Mouse (Mus musculus) intestine, embryonic 14.5 days (tissue): Measurements from ENCODE around the gene Ctse. TPM values are rescaled to one million over a fixed set of nuclear protein-coding genes. Genes with fewer than 3 reads are reported as not detected.

ENCODE experiments used
- ATAC-seq: fragments of 200-750 bp; cut with Nextera tagmentation; replicated peaks from 2 replicates; pipeline ENCODE4 v1.8.0; 2017; ENCODE audit warnings: low read depth, moderate number of reproducible peaks, moderate TSS enrichment, moderate library complexity; ENCODE audit not compliant: low FRiP score, low TSS enrichment
- DNase-seq: peaks from one replicate; pipeline ENCODE4 v3.0.0-alpha.2; 2018; ENCODE audit warnings: low spot score
- H3K27ac ChIP-seq: fragments of 300-500 bp; sonication (generic); 2 replicates; pipeline ENCODE4 v1.5.1; 2014; ENCODE audit warnings: low read depth, mild to moderate bottlenecking, control low read depth
- H3K27me3 ChIP-seq: fragments of 300-500 bp; sonication (generic); replicated peaks from 2 replicates; pipeline ENCODE4 v1.6.1; 2014; ENCODE audit warnings: low read length, control low read depth; ENCODE audit not compliant: control insufficient read depth, insufficient read depth
- H3K36me3 ChIP-seq: fragments of 300-500 bp; sonication (generic); 2 replicates; pipeline ENCODE4 v1.6.1; 2014; ENCODE audit warnings: low read length, control low read depth; ENCODE audit not compliant: control insufficient read depth, insufficient read depth
- H3K4me1 ChIP-seq: fragments of 300-500 bp; sonication (generic); replicated peaks from 2 replicates; pipeline ENCODE4 v1.6.1; 2014; ENCODE audit warnings: low read length, control low read depth, mixed read lengths; ENCODE audit not compliant: control insufficient read depth, insufficient read depth
- H3K4me2 ChIP-seq: fragments of 300-500 bp; sonication (generic); 2 replicates; pipeline ENCODE4 v1.6.1; 2014; ENCODE audit warnings: low read length
- H3K4me3 ChIP-seq: fragments of 300-500 bp; sonication (generic); 2 replicates; pipeline ENCODE4 v1.5.1; 2014; ENCODE audit warnings: low read depth, low read length, control low read depth, mixed read lengths
- H3K9ac ChIP-seq: fragments of 300-500 bp; sonication (generic); 2 replicates; pipeline ENCODE4 v1.6.1; 2014; ENCODE audit warnings: mild to moderate bottlenecking, low read length
- H3K9me3 ChIP-seq: fragments of 300-500 bp; sonication (generic); 2 replicates; pipeline ENCODE4 v1.6.1; 2016; ENCODE audit warnings: low read length, control low read depth; ENCODE audit not compliant: control insufficient read depth
- WGBS: fragments of 180-500 bp; shearing (Covaris S2); extraction: QIAGEN DNeasy Blood & Tissue Kit; methylation state at CpG from one replicate; pipeline ENCODE4 v1.1.7; 2014; 5-methylcytosine and 5-hydroxymethylcytosine counted together
- polyA plus RNA-seq: library from polyadenylated mRNA; unstranded; fragments of >200 nt; fragmentation: Nextera tagmentation; extraction: Ambion mirVana; gene quantifications from 2 replicates; pipeline ENCODE4 v1.2.1, GENCODE M21; 2014

The Ctse gene
- polyA plus RNA-seq, 1 experiment from 2014 or later: 1.0 TPM

DNA sequence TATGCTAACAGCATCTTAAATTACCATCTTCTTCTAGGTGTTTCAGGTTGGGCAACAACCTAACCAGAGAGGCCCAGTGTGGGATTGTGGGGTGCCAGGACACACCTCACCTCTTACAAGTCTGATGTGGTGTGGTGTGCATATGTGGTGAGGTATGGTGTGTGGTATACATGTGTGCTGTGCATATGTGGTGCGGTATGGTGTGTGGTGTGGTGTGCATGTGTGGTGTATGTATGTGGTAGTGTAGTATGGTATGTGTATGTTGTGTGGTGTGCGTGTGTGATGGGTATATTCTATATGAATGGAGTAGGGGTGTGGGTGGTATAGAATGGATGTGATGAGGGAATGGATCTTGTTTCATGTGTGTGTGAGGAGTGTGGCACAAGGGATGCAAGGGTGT, 49.6 kb downstream of the Ctse start:
- Histone ChIP-seq H3K4me2 (no peak overlapping the region), H3K27me3 (no peaks in the 10 kb centered on the region), H3K4me1 (peaks cover 5% of the 10 kb centered on the region; the same call in 1 of the 2 replicates), H3K9me3 (no peaks in the 10 kb centered on the region), H3K27ac (no peak overlapping the region), H3K9ac (no peak overlapping the region), H3K4me3 (no peak overlapping the region), H3K36me3 (no peaks in the 10 kb centered on the region)
- DNase-seq (no peak), ATAC-seq (no peak)
- WGBS: 98% methylated on average over 2 of the region's 2 CpGs

GRCm38 (mm10) chr1:131688475-131688874, 50.4 kb downstream of the Ctse start, which contains the start of gene Rab7b:
Gene Rab7b, plus strand, starts transcription at chr1:131688695.
- DNase-seq: no peak

GRCm38 (mm10) chr1:131689016-131689415, 50.9 kb downstream of the Ctse start:
- no peaks in the 10 kb centered on the region for H3K27me3 ChIP-seq
- no peaks in the 10 kb centered on the region for H3K9me3 ChIP-seq
- no peak overlapping the region for H3K9ac ChIP-seq
- no peak overlapping the region for H3K4me3 ChIP-seq
- DNase-seq (no peak), ATAC-seq (no peak)
- no peak overlapping the region for H3K27ac ChIP-seq
- no peaks in the 10 kb centered on the region for H3K36me3 ChIP-seq
- 74% methylated on average over 3 of the region's 3 CpGs for WGBS
- H3K4me1 ChIP-seq: peaks cover 5% of the 10 kb centered on the region; the same call in 1 of the 2 replicates
- no peak overlapping the region for H3K4me2 ChIP-seq

More at GRCm38 (mm10) chr1:131688475-131688874, 50.4 kb downstream of the Ctse start, which contains the start of gene Rab7b:
- Histone ChIP-seq H3K27me3 (no peaks in the 10 kb centered on the region), H3K4me3 (no peak within 1 kb of the TSS), H3K4me2 (no peak within 1 kb of the TSS), H3K9me3 (no peaks in the 10 kb centered on the region), H3K4me1 (peaks cover 5% of the 10 kb centered on the region; the same call in 1 of the 2 replicates), H3K27ac (no peak within 1 kb of the TSS), H3K9ac (no peak within 1 kb of the TSS), H3K36me3 (no peaks in the 10 kb centered on the region)
- 52% methylated on average over 8 of the region's 8 CpGs for WGBS
- ATAC-seq: no peak

- 0 out of 2 replicates have a peak overlapping the region, but pooled peaks have one; percentile 22 for H3K27ac ChIP-seq
- H3K4me3 ChIP-seq: no peak overlapping the region
- H3K27me3 ChIP-seq: no peaks in the 10 kb centered on the region
- no peaks in the 10 kb centered on the region for H3K36me3 ChIP-seq
- H3K4me2 ChIP-seq: no peak overlapping the region
- no peak overlapping the region for H3K9ac ChIP-seq
- 84% methylated on average over 5 of the region's 5 CpGs for WGBS
- no peak for ATAC-seq
- H3K4me1 ChIP-seq: peaks cover 5% of the 10 kb centered on the region; the same call in 1 of the 2 replicates
- no peak for DNase-seq
- no peaks in the 10 kb centered on the region for H3K9me3 ChIP-seq
Observed at GRCm38 (mm10) chr1:131689899-131690298, 51.8 kb downstream of the Ctse start.

DNA sequence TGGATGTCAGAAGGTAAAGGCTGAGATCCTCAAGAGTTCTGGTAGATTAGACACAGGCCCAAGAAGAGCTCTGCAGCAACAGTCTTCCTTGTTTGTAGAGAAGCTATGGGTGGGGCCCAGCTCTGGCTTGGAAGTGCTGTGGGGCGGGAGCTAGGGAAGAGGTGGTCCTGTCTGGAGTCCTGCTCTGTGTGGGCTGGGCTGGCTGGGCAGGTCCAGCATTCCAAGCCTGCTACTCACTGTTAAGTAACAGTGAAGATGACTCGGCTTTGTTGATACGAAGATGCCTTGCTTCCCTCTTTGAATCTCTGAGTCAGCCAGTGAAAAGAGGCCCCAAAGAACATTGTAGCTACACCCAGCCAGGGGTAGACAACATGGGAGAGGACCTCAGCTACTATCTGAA, 52.3 kb downstream of the Ctse start:
- no peak overlapping the region for H3K4me2 ChIP-seq
- 19% methylated on average over 3 of the region's 3 CpGs for WGBS
- H3K36me3 ChIP-seq: no peaks in the 10 kb centered on the region
- no peaks in the 10 kb centered on the region for H3K9me3 ChIP-seq
- no peak overlapping the region for H3K9ac ChIP-seq
- no peak overlapping the region for H3K27ac ChIP-seq
- peak; percentile 82 for ATAC-seq
- H3K27me3 ChIP-seq: no peaks in the 10 kb centered on the region
- H3K4me1 ChIP-seq: peaks cover 5% of the 10 kb centered on the region; the same call in 1 of the 2 replicates
- DNase-seq: no peak
- no peak overlapping the region for H3K4me3 ChIP-seq

DNA sequence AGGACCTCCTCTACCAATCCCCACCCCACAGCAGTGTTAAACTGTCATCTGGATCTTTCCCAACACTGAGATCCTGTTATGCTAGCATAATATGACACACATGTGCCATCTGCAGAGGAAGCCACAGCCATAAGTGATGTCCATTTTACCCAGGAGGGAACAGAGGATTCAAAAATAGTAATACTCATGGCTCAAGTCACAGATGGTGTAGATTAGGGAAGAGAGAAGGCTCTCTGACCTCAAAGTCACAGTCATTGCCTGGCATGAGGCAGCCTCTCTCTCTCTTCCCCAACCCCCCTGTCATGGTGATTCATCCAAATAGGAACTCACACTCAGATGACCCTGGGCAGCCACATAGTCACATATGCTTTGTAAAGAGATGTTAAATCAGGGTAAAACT, 53.2 kb downstream of the Ctse start:
- H3K27me3 ChIP-seq: no peaks in the 10 kb centered on the region
- H3K4me2 ChIP-seq: no peak overlapping the region
- DNase-seq (no peak), ATAC-seq (no peak)
- H3K27ac ChIP-seq: no peak overlapping the region
- no peak overlapping the region for H3K9ac ChIP-seq
- no peaks in the 10 kb centered on the region for H3K9me3 ChIP-seq
- no peak overlapping the region for H3K4me3 ChIP-seq
- peaks cover 5% of the 10 kb centered on the region; the same call in 1 of the 2 replicates for H3K4me1 ChIP-seq
- no peaks in the 10 kb centered on the region for H3K36me3 ChIP-seq

DNA sequence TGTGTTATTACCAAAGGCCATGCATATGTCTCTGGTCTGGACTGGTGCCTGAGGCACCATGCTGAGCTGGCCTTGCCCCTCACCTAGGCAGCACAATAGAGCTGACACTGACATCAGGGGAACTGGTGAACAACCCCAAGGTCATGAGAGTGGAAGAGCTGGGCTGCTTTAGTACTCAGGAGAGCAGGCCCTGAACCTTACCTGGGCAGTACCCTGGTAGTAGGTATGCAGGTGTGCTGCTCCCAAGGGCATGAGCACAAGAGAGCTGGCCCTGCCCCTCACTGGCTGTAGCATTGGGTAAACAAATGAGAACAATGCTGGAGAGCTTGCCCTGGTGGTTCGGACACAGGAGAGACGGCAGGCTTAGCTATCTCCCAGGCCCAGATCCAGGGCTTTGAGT, 57.2 kb downstream of the Ctse start:
- Histone ChIP-seq H3K36me3 (no peaks in the 10 kb centered on the region), H3K4me2 (no peak overlapping the region), H3K9ac (no peak overlapping the region), H3K27me3 (no peaks in the 10 kb centered on the region), H3K4me1 (peaks cover 5% of the 10 kb centered on the region; the same call in 1 of the 2 replicates), H3K4me3 (no peak overlapping the region), H3K9me3 (no peaks in the 10 kb centered on the region), H3K27ac (no peak overlapping the region)
- 74% methylated on average over 2 of the region's 2 CpGs for WGBS
- ATAC-seq (no peak), DNase-seq (no peak)

- WGBS: 65% methylated on average over 4 of the region's 4 CpGs
- Histone ChIP-seq H3K4me1 (no peaks in the 10 kb centered on the region), H3K4me3 (no peak overlapping the region), H3K9me3 (no peaks in the 10 kb centered on the region), H3K27ac (no peak overlapping the region), H3K36me3 (no peaks in the 10 kb centered on the region), H3K27me3 (no peaks in the 10 kb centered on the region), H3K4me2 (no peak overlapping the region), H3K9ac (no peak overlapping the region)
- ATAC-seq (no peak), DNase-seq (no peak)
Observed at GRCm38 (mm10) chr1:131696325-131696724, 58.2 kb downstream of the Ctse start.

GRCm38 (mm10) chr1:131698770-131699169, 60.7 kb downstream of the Ctse start:
- ATAC-seq: no peak
- Histone ChIP-seq H3K4me1 (no peaks in the 10 kb centered on the region), H3K27ac (no peak overlapping the region), H3K9me3 (no peaks in the 10 kb centered on the region), H3K36me3 (no peaks in the 10 kb centered on the region), H3K4me2 (no peak overlapping the region), H3K9ac (no peak overlapping the region), H3K27me3 (no peaks in the 10 kb centered on the region), H3K4me3 (no peak overlapping the region)
- WGBS: 93% methylated on average over 3 of the region's 3 CpGs
- no peak for DNase-seq
